Mouse (Mus musculus) liver, adult 2 months (tissue): Measurements from ENCODE around the gene Tulp2. TPM values are rescaled to one million over a fixed set of nuclear protein-coding genes. Genes with fewer than 3 reads are reported as not detected.
A peak's percentile ranks its signal among the peaks of the same experiment; 100 is the strongest.

Experiments used
- DNase-seq: peaks from one replicate; pipeline ENCODE4 v3.0.0-alpha.2; 2011; ENCODE audit warnings: low read depth, low spot score; ENCODE audit errors: extremely low read depth
- H3K27ac ChIP-seq: fragments of 200-500 bp; replicated peaks from 2 replicates; pipeline ENCODE4 v1.5.1; 2012; ENCODE audit warnings: low read depth, mild to moderate bottlenecking, control low read depth, inconsistent platforms, low read length; ENCODE audit not compliant: insufficient read depth
- H3K27me3 ChIP-seq: fragments of 200-500 bp; 2 replicates; pipeline ENCODE4 v1.6.1; 2012; ENCODE audit warnings: mild to moderate bottlenecking, moderate library complexity, low read length, inconsistent platforms; ENCODE audit not compliant: control insufficient read depth, insufficient read depth
- H3K36me3 ChIP-seq: fragments of 200-500 bp; 2 replicates; pipeline ENCODE4 v1.6.1; 2012; ENCODE audit warnings: low read length, inconsistent platforms; ENCODE audit not compliant: control insufficient read depth, insufficient read depth
- H3K4me1 ChIP-seq: fragments of 200-500 bp; 2 replicates; pipeline ENCODE4 v1.6.1; 2011; ENCODE audit warnings: low read length; ENCODE audit not compliant: control insufficient read depth, insufficient read depth
- H3K4me3 ChIP-seq: fragments of 200-500 bp; 2 replicates; pipeline ENCODE4 v1.5.1; 2011; ENCODE audit warnings: low read depth, mild to moderate bottlenecking, control low read depth, low read length, moderate library complexity; ENCODE audit not compliant: insufficient read depth
- H3K79me2 ChIP-seq: fragments of 200-500 bp; 2 replicates; pipeline ENCODE4 v1.6.1; 2012; ENCODE audit warnings: inconsistent platforms, mild to moderate bottlenecking, low read length, moderate library complexity; ENCODE audit not compliant: control insufficient read depth, insufficient read depth
- H3K9ac ChIP-seq: fragments of 200-500 bp; 2 replicates; pipeline ENCODE4 v1.6.1; 2012; ENCODE audit warnings: low read depth, mild to moderate bottlenecking, control low read depth, inconsistent platforms, low read length
- CTCF ChIP-seq: fragments of 200-500 bp; IDR thresholded peaks from 2 replicates; pipeline ENCODE4 v1.5.1; 2011; ENCODE audit warnings: low read depth, low read length, control low read depth
- POLR2A ChIP-seq: fragments of 200-500 bp; IDR thresholded peaks from 2 replicates; pipeline ENCODE4 v1.6.1; 2011; ENCODE audit warnings: low read length, control low read depth; ENCODE audit not compliant: insufficient read depth; ENCODE audit errors: extremely low read depth
- WGBS: fragments of 180-500 bp; shearing (Covaris S2); methylation state at CpG from one replicate; pipeline ENCODE4 v1.1.7; 2018; 5-methylcytosine and 5-hydroxymethylcytosine counted together
- polyA plus RNA-seq: library from polyadenylated mRNA; depleted of rRNA; stranded (reverse); fragments of >200 nt; gene quantifications from 2 replicates; pipeline ENCODE4 v1.2.3, GENCODE M21; 2012
- total RNA-seq: library from RNA; depleted of rRNA; stranded (reverse); fragments of >200 nt; gene quantifications from 2 replicates; pipeline ENCODE4 v1.2.3, GENCODE M21; 2014

The Tulp2 gene
- total and polyA plus RNA-seq, 2 experiments, result 0.18 to 0.31 TPM

DNA sequence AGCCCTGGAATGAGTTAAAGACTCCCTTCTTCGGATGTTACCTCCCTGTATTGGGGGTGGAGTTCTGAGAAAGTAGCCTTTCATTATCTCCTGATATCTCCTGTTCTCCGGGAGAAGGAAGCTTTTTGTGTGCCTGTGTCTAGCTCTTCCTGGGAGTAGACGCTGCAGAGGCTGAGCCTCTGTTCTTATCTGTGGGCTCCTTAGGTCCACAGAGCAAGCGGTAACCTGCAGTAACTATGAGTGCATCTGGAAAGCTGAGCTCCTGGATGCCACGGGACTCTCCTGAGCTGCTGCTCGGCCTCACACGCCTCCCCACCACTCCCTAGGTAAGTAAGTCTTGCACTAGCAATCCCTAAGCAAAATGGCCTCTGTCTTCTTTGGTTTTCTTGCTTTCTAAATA lies 4.5 kb downstream of the Tulp2 start:
- H3K4me1 ChIP-seq, result peaks cover 41% of the 10 kb centered on the region
- peaks cover 13% of the 10 kb centered on the region; the same call in 1 of the 2 replicates for H3K36me3 ChIP-seq
- peak overlapping the region; percentile 94 for H3K27ac ChIP-seq
- H3K27me3 ChIP-seq, result no peaks in the 10 kb centered on the region
- H3K4me3 ChIP-seq, result no peak overlapping the region
- peaks cover 9% of the 10 kb centered on the region; the same call in 1 of the 2 replicates for H3K79me2 ChIP-seq
- peak overlapping the region; percentile 46 for H3K9ac ChIP-seq
- DNase-seq, result no peak
- TF ChIP-seq CTCF (no peak), POLR2A (no peak)
- 54% methylated on average over 7 of the region's 7 CpGs for WGBS

DNA sequence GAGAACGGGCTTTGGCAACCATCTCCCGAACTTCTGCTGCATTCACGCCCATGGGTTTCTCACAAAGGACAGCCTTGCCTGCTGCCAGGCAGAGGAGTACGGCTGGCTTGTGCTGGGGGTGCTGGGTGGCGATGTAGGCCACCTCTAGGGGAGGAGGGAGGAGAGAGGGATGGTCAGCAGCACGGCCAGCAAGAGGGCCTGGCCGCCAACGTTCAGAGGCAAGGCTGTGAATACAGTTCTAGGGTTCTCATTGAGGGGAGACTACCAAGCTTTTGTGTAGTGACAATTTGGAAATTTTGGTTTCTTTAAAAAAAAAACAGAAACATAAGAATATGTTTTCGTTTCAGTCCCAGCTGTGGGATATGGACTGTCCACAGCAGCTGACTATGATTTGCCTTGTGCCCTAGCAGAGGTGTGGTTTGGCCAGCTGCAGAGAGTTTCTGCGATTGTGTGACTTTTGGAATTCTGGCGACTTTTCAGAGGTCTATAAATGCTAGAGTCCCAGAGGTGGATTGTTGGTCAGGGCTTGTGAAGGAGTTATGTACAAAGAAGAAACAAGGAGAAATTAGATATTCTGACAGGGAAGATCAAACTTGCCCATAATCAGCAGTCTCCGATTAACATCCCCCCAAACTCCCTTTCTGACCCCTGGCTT lies 5.2 kb downstream of the Tulp2 start, which contains the start of gene Gm45808:
Gene Gm45808, minus strand, starts transcription at position 51 of the 655 bp plus-strand sequence.
- TF ChIP-seq POLR2A (no peak), CTCF (no peak)
- Histone ChIP-seq H3K27ac (peak within 1 kb of the TSS; percentile 94), H3K9ac (peak within 1 kb of the TSS; percentile 87), H3K4me3 (peak within 1 kb of the TSS; percentile 76), H3K79me2 (peaks cover 9% of the 10 kb centered on the region; the same call in 1 of the 2 replicates), H3K27me3 (no peaks in the 10 kb centered on the region), H3K36me3 (peaks cover 13% of the 10 kb centered on the region; the same call in 1 of the 2 replicates), H3K4me1 (peaks cover 40% of the 10 kb centered on the region)
- 39% methylated on average over 12 of the region's 12 CpGs for WGBS
- DNase-seq, result peak; percentile 96

DNA sequence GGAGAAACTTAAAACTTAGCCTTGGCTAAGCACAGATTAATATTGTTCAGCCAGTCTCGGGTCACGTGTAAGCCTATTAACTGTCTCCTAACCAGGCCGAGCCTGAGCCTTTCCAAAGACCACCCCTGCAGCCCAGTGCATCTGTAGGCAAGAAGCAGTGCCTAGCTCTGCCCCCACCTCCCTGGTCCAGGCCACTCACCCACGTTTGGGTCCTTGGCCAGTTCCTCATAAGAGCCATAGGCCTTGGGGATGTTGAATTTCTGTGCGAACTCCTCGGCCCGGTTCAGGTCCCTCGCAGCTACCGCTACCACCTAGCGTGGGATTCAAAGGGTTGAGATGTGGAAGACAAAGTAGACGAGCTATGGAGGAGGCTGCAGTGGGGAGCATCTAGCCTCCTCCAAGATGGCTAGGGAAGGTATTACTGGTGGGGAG lies 6.2 kb downstream of the Tulp2 start:
- H3K79me2 ChIP-seq, result peaks cover 9% of the 10 kb centered on the region; the same call in 1 of the 2 replicates
- TF ChIP-seq POLR2A, result no peak
- TF ChIP-seq CTCF, result no peak
- H3K9ac ChIP-seq, result peak overlapping the region; percentile 87
- H3K4me1 ChIP-seq, result peaks cover 44% of the 10 kb centered on the region
- H3K27ac ChIP-seq, result peak overlapping the region; percentile 94
- H3K36me3 ChIP-seq, result peaks cover 6% of the 10 kb centered on the region; the same call in 1 of the 2 replicates
- H3K27me3 ChIP-seq, result no peaks in the 10 kb centered on the region
- peak; percentile 53 for DNase-seq
- H3K4me3 ChIP-seq, result peak overlapping the region; percentile 76
- 16% methylated on average over 11 of the region's 11 CpGs for WGBS

DNA sequence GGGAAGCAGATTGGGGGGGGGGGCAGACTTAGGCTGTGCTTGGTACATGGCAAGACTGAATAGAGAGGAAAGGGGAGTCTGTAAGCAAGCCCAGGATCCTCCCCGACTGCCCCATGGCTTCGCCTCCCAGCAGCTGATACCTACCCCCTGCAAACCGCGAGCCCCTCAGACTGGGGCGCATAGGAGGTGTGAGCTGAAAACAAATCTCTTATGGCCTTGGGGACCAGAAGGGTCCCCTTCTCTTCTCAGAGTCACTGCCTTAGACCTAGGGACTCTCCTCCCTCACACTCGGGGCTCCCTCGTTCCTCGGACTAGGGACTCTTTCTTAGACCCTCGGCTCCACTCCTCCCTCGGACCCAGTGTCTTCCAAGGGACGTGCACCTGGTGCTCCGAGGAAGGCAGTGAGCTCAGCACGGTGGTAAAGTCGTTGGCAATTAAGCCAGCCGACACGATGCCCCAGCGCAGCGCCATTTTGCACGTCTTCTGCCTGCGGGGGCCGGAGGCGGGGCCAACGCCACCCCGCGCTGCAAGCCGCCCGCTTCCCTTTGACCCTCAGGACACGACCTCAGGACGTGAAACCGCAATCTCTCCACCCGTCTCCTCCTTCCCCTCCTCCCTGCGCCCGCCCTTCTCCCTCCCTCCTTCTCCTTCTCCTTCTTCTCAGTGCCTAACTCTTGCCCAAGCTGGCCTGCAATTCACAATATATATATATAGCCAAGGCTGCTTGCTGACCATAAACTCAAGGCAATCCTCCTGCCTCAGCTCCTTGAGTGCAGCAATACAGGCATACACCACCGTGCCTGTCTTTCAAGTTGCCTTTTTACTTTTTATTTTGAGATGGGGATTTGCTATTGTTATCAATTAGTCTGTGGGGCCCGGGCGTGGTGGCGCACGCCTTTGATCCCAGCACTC lies 6.9 kb downstream of the Tulp2 start, which contains the start of gene Dhdh:
Gene Dhdh, minus strand, starts transcription at position 513 of the 912 bp plus-strand sequence.
- WGBS, result 9% methylated on average over 38 of the region's 38 CpGs
- H3K9ac ChIP-seq, result peak within 1 kb of the TSS; percentile 87
- H3K79me2 ChIP-seq, result peaks cover 9% of the 10 kb centered on the region; the same call in 1 of the 2 replicates
- H3K4me3 ChIP-seq, result peak within 1 kb of the TSS; percentile 76
- peaks cover 6% of the 10 kb centered on the region; the same call in 1 of the 2 replicates for H3K36me3 ChIP-seq
- H3K27me3 ChIP-seq, result no peaks in the 10 kb centered on the region
- peak; percentile 81 for DNase-seq
- TF ChIP-seq POLR2A (peak; percentile 91), CTCF (no peak)
- H3K4me1 ChIP-seq, result peaks cover 46% of the 10 kb centered on the region
- H3K27ac ChIP-seq, result peak within 1 kb of the TSS; percentile 94

DNA sequence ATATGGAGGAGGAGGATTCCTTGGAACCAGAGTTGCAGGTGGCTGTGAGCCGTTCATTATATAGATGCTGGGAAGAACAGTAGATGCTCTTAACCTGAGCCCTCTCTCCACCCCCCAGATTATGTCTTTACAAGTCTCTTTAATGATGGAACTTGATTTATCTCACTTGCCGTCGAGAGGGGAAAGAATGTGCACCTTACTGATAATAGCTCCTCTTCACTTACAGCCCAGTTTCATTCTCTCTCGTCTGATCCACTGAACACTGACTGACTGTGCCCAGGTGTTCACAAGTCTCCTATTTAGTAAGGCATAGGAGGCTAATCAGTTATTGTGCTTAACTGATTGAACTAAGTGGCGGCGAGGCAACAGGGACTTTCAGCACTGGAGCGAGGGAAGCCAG lies 7.9 kb downstream of the Tulp2 start:
- no peak for DNase-seq
- 84% methylated on average over 7 of the region's 7 CpGs for WGBS
- peaks cover 11% of the 10 kb centered on the region; the same call in 1 of the 2 replicates for H3K36me3 ChIP-seq
- TF ChIP-seq POLR2A, result no peak
- no peak for TF ChIP-seq CTCF
- H3K9ac ChIP-seq, result no peak overlapping the region
- H3K79me2 ChIP-seq, result peaks cover 9% of the 10 kb centered on the region; the same call in 1 of the 2 replicates
- peaks cover 44% of the 10 kb centered on the region for H3K4me1 ChIP-seq
- H3K27me3 ChIP-seq, result no peaks in the 10 kb centered on the region
- H3K4me3 ChIP-seq, result no peak overlapping the region
- H3K27ac ChIP-seq, result peak overlapping the region; percentile 91
